In the genomic region with DNA sequence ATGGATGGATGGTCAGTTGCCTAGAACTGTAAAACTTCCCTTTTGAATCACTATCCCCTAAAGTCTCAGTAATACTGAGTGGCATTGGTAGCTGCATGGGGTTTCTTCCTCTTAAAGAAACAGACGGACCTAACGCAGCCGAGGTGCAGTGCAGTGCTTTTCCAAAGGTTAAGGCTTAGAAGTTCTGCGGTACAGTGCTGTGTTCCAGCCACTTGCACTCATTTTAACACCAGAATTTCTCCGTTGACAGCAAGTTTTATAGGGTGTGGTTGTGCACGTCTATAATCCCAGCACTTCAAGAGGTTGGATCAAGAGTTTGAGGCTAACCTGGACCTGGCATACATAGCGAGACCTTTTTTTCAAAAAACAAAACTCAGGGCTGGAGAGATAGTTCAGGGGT, we compare ENCODE assay signal across 9 mouse cellular contexts. TPM values are rescaled to one million over a fixed set of nuclear protein-coding genes. Genes with fewer than 3 reads are reported as not detected.
A peak's percentile ranks its signal among the peaks of the same experiment; 100 is the strongest.
DNase-seq lines count a peak whose midpoint lies in the region; ATAC-seq and TF ChIP-seq lines count a peak whose summit lies in the region.
"Had no signal": no experiment of that assay in that cellular context is flagged by ENCODE, and none has a peak within 500 bp of the region (broad histone marks: within the 10 kb centered on the region; RNA-seq: fewer than 3 reads in every experiment).

No protein-coding gene starts in this region.

- peak overlapping the region; percentile 77 for H3K4me2 ChIP-seq in lung, embryonic 15.5 days
- H3K4me2 ChIP-seq in embryonic facial prominence, embryonic 15.5 days (replicated peaks) = peak overlapping the region; percentile 76
- peak overlapping the region; percentile 89 for H3K4me2 ChIP-seq in limb, embryonic 12.5 days

- H3K4me3 ChIP-seq in lung, embryonic 15.5 days = peak overlapping the region; percentile 95
- H3K4me3 ChIP-seq in lung, adult 2 months (replicated peaks; ENCODE audit: extremely low read depth, low read depth, low read length) = no peak overlapping the region
- H3K4me3 ChIP-seq in embryonic facial prominence, embryonic 15.5 days (replicated peaks) = peak overlapping the region; percentile 93
- H3K4me3 ChIP-seq in limb, embryonic 12.5 days (replicated peaks) = peak overlapping the region; percentile 91

- intact Hi-C loops in left cerebral cortex, postnatal 14 days (cut with DNase I) = no loop called here
- intact Hi-C loops in gastrocnemius, postnatal 14 days (cut with DNase I; ENCODE audit: low total_unique reads) = no loop called here

- H3K4me1 ChIP-seq in lung, embryonic 15.5 days = peaks cover 40% of the 10 kb centered on the region
- peaks cover 19% of the 10 kb centered on the region; the same call in 1 of the 2 replicates for H3K4me1 ChIP-seq in lung, adult 2 months (ENCODE audit: control insufficient read depth, insufficient read depth, low read length)
- peaks cover 42% of the 10 kb centered on the region for H3K4me1 ChIP-seq in embryonic facial prominence, embryonic 15.5 days
- peaks cover 44% of the 10 kb centered on the region for H3K4me1 ChIP-seq in limb, embryonic 12.5 days (replicated peaks)

- no peaks in the 10 kb centered on the region for H3K36me3 ChIP-seq in lung, embryonic 15.5 days
- H3K36me3 ChIP-seq in embryonic facial prominence, embryonic 15.5 days = no peaks in the 10 kb centered on the region
- H3K36me3 ChIP-seq in limb, embryonic 12.5 days = no peaks in the 10 kb centered on the region
- no peaks in the 10 kb centered on the region for H3K36me3 ChIP-seq in splenic B cell, adult 2 months (ENCODE audit: control insufficient read depth, insufficient read depth, low read length, poor library complexity, severe bottlenecking)

- no peak for DNase-seq in lung, adult 2 months
- DNase-seq in splenic B cell, adult 2 months (ENCODE audit: low read depth, low spot score) = peak; percentile 19
- DNase-seq in left cerebral cortex, postnatal 14 days (ENCODE audit: low spot score in 2 of 2) = no peak
- DNase-seq in gastrocnemius, postnatal 14 days = no peak
- DNase-seq: kidney, adult 2 months had no signal

- peak overlapping the region; percentile 100 for H3K9ac ChIP-seq in lung, embryonic 15.5 days
- no peak overlapping the region for H3K9ac ChIP-seq in embryonic facial prominence, embryonic 15.5 days
- H3K9ac ChIP-seq in limb, embryonic 12.5 days (replicated peaks) = peak overlapping the region; percentile 98

- no peak for TF ChIP-seq CTCF in lung, adult 2 months (IDR thresholded peaks at IDR 0.05; ENCODE audit: insufficient read depth, low read length)

- no peak overlapping the region for H3K27ac ChIP-seq in lung, embryonic 15.5 days
- H3K27ac ChIP-seq in embryonic facial prominence, embryonic 15.5 days (replicated peaks) = no peak overlapping the region
- no peak overlapping the region for H3K27ac ChIP-seq in limb, embryonic 12.5 days

- no peak for ATAC-seq in lung, embryonic 15.5 days (ENCODE audit: borderline replicate concordance, extremely low read depth, low FRiP score, low TSS enrichment)
- ATAC-seq in embryonic facial prominence, embryonic 15.5 days (ENCODE audit: insufficient number of reproducible peaks, low FRiP score, low TSS enrichment, low read depth) = no peak
- ATAC-seq in limb, embryonic 12.5 days (ENCODE audit: insufficient number of reproducible peaks, insufficient read depth, low FRiP score, low TSS enrichment, low read depth) = no peak
- ATAC-seq in granulocyte monocyte progenitor cell, adult 5-6 weeks (replicated peaks; ENCODE audit: poor library complexity, severe bottlenecking) = no peak

- no peaks in the 10 kb centered on the region for H3K27me3 ChIP-seq in lung, embryonic 15.5 days
- H3K27me3 ChIP-seq in embryonic facial prominence, embryonic 15.5 days = no peaks in the 10 kb centered on the region
- no peaks in the 10 kb centered on the region for H3K27me3 ChIP-seq in limb, embryonic 12.5 days
- H3K27me3 ChIP-seq in splenic B cell, adult 2 months (ENCODE audit: control insufficient read depth, insufficient read depth, low read length, poor library complexity, severe bottlenecking) = no peaks in the 10 kb centered on the region

- no peaks in the 10 kb centered on the region for H3K9me3 ChIP-seq in lung, embryonic 15.5 days
- no peaks in the 10 kb centered on the region for H3K9me3 ChIP-seq in embryonic facial prominence, embryonic 15.5 days (replicated peaks)
- no peaks in the 10 kb centered on the region for H3K9me3 ChIP-seq in limb, embryonic 12.5 days

- no peak for TF ChIP-seq POLR2A in lung, adult 2 months (IDR thresholded peaks at IDR 0.05; ENCODE audit: borderline replicate concordance, extremely low read depth, low read depth, low read length)

- 33% methylated on average over 7 of the region's 7 CpGs for WGBS in lung, embryonic 15.5 days
- WGBS in lung, adult 2 months = 39% methylated on average over 7 of the region's 7 CpGs
- WGBS in embryonic facial prominence, embryonic 15.5 days = 34% methylated on average over 7 of the region's 7 CpGs
- WGBS in limb, embryonic 12.5 days = 35% methylated on average over 7 of the region's 7 CpGs

RNA-seq across cellular contexts. Expression of a gene that starts 2.0 kb away (rescaled TPM):
- 9.6 and 10.8 TPM in 2 replicates for polyA plus RNA-seq in lung, embryonic 15.5 days (2015; fragmentation: Nextera tagmentation; extraction: Ambion mirVana)
- polyA plus RNA-seq in lung, adult 2 months (2012; rRNA removed) = 1.9 and 2.2 TPM in 2 replicates
- polyA plus RNA-seq in embryonic facial prominence, embryonic 15.5 days (2015; fragmentation: Nextera tagmentation; extraction: Ambion mirVana) = 9.4 and 9.8 TPM in 2 replicates
- polyA plus RNA-seq in limb, embryonic 12.5 days (2016; fragmentation: Nextera tagmentation; extraction: Ambion mirVana) = 11.8 and 12.2 TPM in 2 replicates
- total RNA-seq in left cerebral cortex, postnatal 14 days (2021) = 1 to 10 TPM; 4.7 to 4.9 TPM
- total RNA-seq in gastrocnemius, postnatal 14 days (2021) = 1 to 10 TPM; 4.3 to 4.4 TPM
- total RNA-seq in granulocyte monocyte progenitor cell, adult 5-6 weeks (2014; fragmentation: Nextera tagmentation) = 12.0 and 15.6 TPM in 2 replicates
- total RNA-seq in granulocyte monocyte progenitor cell, adult 5-6 weeks (2017) = 12.9 and 15.3 TPM in 2 replicates

RNA-seq across cellular contexts. Expression of a gene that starts 2.6 kb away (rescaled TPM):
- polyA plus RNA-seq in lung, embryonic 15.5 days (2015; fragmentation: Nextera tagmentation; extraction: Ambion mirVana) = 15.8 and 16.7 TPM in 2 replicates
- polyA plus RNA-seq in lung, adult 2 months (2012; rRNA removed) = 6.4 and 6.8 TPM in 2 replicates
- 16.1 and 19.4 TPM in 2 replicates for polyA plus RNA-seq in embryonic facial prominence, embryonic 15.5 days (2015; fragmentation: Nextera tagmentation; extraction: Ambion mirVana)
- polyA plus RNA-seq in limb, embryonic 12.5 days (2016; fragmentation: Nextera tagmentation; extraction: Ambion mirVana) = 19.4 and 21.7 TPM in 2 replicates
- 10 to 100 TPM; 17.0 to 18.0 TPM for total RNA-seq in left cerebral cortex, postnatal 14 days (2021)
- total RNA-seq in gastrocnemius, postnatal 14 days (2021) = 1 to 10 TPM; 7.8 to 8.7 TPM
- 26.4 and 29.4 TPM in 2 replicates for total RNA-seq in granulocyte monocyte progenitor cell, adult 5-6 weeks (2014; fragmentation: Nextera tagmentation)
- total RNA-seq in granulocyte monocyte progenitor cell, adult 5-6 weeks (2017) = 21.4 and 22.4 TPM in 2 replicates

RNA-seq across cellular contexts. Expression of a gene that starts 31.9 kb away (rescaled TPM):
- polyA plus RNA-seq in lung, embryonic 15.5 days (2015; fragmentation: Nextera tagmentation; extraction: Ambion mirVana) = 8.5 and 10.5 TPM in 2 replicates
- polyA plus RNA-seq in lung, adult 2 months (2012; rRNA removed) = 16.4 and 24.0 TPM in 2 replicates
- polyA plus RNA-seq in embryonic facial prominence, embryonic 15.5 days (2015; fragmentation: Nextera tagmentation; extraction: Ambion mirVana) = 13.3 and 18.4 TPM in 2 replicates
- 5.2 and 6.4 TPM in 2 replicates for polyA plus RNA-seq in limb, embryonic 12.5 days (2016; fragmentation: Nextera tagmentation; extraction: Ambion mirVana)
- 10 to 100 TPM; 62.1 to 68.6 TPM for total RNA-seq in left cerebral cortex, postnatal 14 days (2021)
- total RNA-seq in gastrocnemius, postnatal 14 days (2021) = 10 to 100 TPM in 1 of 2 experiments, 1 to 10 TPM in 1; 8.7 to 12.7 TPM
- 1.9 and 7.3 TPM in 2 replicates for total RNA-seq in granulocyte monocyte progenitor cell, adult 5-6 weeks (2014; fragmentation: Nextera tagmentation)
- 18.9 and 19.4 TPM in 2 replicates for total RNA-seq in granulocyte monocyte progenitor cell, adult 5-6 weeks (2017)

RNA-seq across cellular contexts. Expression of a gene that starts 45.3 kb away (rescaled TPM):
- polyA plus RNA-seq in lung, embryonic 15.5 days (2015; fragmentation: Nextera tagmentation; extraction: Ambion mirVana) = 4.9 and 5.0 TPM in 2 replicates
- polyA plus RNA-seq in lung, adult 2 months (2012; rRNA removed) = 1.1 and 1.8 TPM in 2 replicates
- 7.3 and 15.0 TPM in 2 replicates for polyA plus RNA-seq in embryonic facial prominence, embryonic 15.5 days (2015; fragmentation: Nextera tagmentation; extraction: Ambion mirVana)
- 3.2 and 4.3 TPM in 2 replicates for polyA plus RNA-seq in limb, embryonic 12.5 days (2016; fragmentation: Nextera tagmentation; extraction: Ambion mirVana)
- 1 to 10 TPM in 1 of 2 experiments, under 1 TPM in 1; 0.79 to 1.1 TPM for total RNA-seq in left cerebral cortex, postnatal 14 days (2021)
- under 1 TPM; 0.31 to 0.51 TPM for total RNA-seq in gastrocnemius, postnatal 14 days (2021)
- total RNA-seq in granulocyte monocyte progenitor cell, adult 5-6 weeks (2014; fragmentation: Nextera tagmentation) = not detected in 2 replicates
- total RNA-seq in granulocyte monocyte progenitor cell, adult 5-6 weeks (2017) = 0.69 TPM in 1 of 2 replicates, not detected in the other

RNA-seq across cellular contexts. Expression of a gene that starts 47.4 kb away (rescaled TPM):
- polyA plus RNA-seq in lung, embryonic 15.5 days (2015; fragmentation: Nextera tagmentation; extraction: Ambion mirVana) = 23.3 and 28.7 TPM in 2 replicates
- 31.6 and 72.3 TPM in 2 replicates for polyA plus RNA-seq in lung, adult 2 months (2012; rRNA removed)
- polyA plus RNA-seq in embryonic facial prominence, embryonic 15.5 days (2015; fragmentation: Nextera tagmentation; extraction: Ambion mirVana) = 1.0 and 1.1 TPM in 2 replicates
- polyA plus RNA-seq in limb, embryonic 12.5 days (2016; fragmentation: Nextera tagmentation; extraction: Ambion mirVana) = 2.0 and 2.3 TPM in 2 replicates
- total RNA-seq in left cerebral cortex, postnatal 14 days (2021) = 100 to 1,000 TPM; 109 to 111 TPM
- 1 to 10 TPM; 1.0 to 1.5 TPM for total RNA-seq in gastrocnemius, postnatal 14 days (2021)
- 0.17 TPM in 1 of 2 replicates, not detected in the other for total RNA-seq in granulocyte monocyte progenitor cell, adult 5-6 weeks (2014; fragmentation: Nextera tagmentation)
- total RNA-seq in granulocyte monocyte progenitor cell, adult 5-6 weeks (2017) = 0.21 and 0.30 TPM in 2 replicates
